Mouse (Mus musculus): ENCODE measurements around the gene Inpp5b.
"Not testable (repeated sequence)": the region's sequence is repeated elsewhere in the genome, so short reads cannot be mapped to it uniquely, and the experiment has no call there.

DNA sequence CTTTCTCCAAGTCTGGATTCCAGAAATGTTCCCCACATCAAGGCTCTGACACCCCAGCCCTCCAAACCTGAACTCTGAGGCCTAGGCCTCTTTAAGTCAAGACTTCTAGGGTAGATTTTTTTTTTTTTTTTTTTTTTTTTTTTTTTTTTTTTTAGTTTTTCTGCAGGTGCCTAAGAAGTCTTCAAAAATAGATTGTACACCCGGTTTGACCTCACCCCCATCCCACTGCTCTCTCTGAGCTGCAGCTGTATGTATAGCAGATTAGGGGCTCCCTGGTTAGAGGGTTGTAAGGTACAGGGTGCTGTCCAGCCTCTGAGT, 33.5 kb upstream of the Inpp5b start:
- TF ChIP-seq POLR2A (IDR thresholded peaks at IDR 0.05; ENCODE audit: extremely low read depth, insufficient read depth, low read length); CTCF (IDR thresholded peaks at IDR 0.05; ENCODE audit: low read depth, low read length): not testable (repeated sequence)
